Mouse (Mus musculus) adrenal gland, postnatal 36 days (tissue): Measurements from ENCODE around the gene Polr2e. TPM values are rescaled to one million over a fixed set of nuclear protein-coding genes. Genes with fewer than 3 reads are reported as not detected.

Source experiments
- DNase-seq, 2 experiments: peaks; one replicate each; pipeline ENCODE4 v3.0.0; 2021; ENCODE audit warnings: mixed read lengths in 1 of 2
- total RNA-seq, 2 experiments: library from RNA; stranded (reverse); gene quantifications; 2 replicates each; pipeline ENCODE4 v1.2.3; 2021

Gene Polr2e
- total RNA-seq, 2 experiments from 2014 or later: 92.8 to 108 TPM

GRCm38 (mm10) chr10:80035686-80036085 lies 3.9 kb downstream of the Polr2e start:
- no peak for DNase-seq

GRCm38 (mm10) chr10:80035148-80035547 lies 4.4 kb downstream of the Polr2e start:
- DNase-seq: no peak

- DNase-seq: peak; percentile 51 to 65
These were observed 5.8 kb downstream of the Polr2e start for GRCm38 (mm10) chr10:80033511-80034391.

- DNase-seq: peak; percentile 80 to 86
These were observed 6.7 kb downstream of the Polr2e start for GRCm38 (mm10) chr10:80032799-80033480.

- DNase-seq: no peak
These were observed 8.9 kb downstream of the Polr2e start for GRCm38 (mm10) chr10:80030736-80031135.

GRCm38 (mm10) chr10:80030191-80030590 lies 9.4 kb downstream of the Polr2e start:
- DNase-seq: no peak

- DNase-seq: no peak
These were observed 11.1 kb downstream of the Polr2e start for GRCm38 (mm10) chr10:80028521-80028846.

GRCm38 (mm10) chr10:80027681-80028520 lies 11.7 kb downstream of the Polr2e start:
- no peak for DNase-seq

- DNase-seq: no peak
These were observed 13.7 kb downstream of the Polr2e start for GRCm38 (mm10) chr10:80025889-80026288.

GRCm38 (mm10) chr10:80025463-80025862 lies 14.1 kb downstream of the Polr2e start:
- DNase-seq: no peak

GRCm38 (mm10) chr10:80025044-80025347 lies 14.6 kb downstream of the Polr2e start:
- DNase-seq: no peak

GRCm38 (mm10) chr10:80024229-80025043 lies 15.2 kb downstream of the Polr2e start:
- DNase-seq: no peak

- DNase-seq: no peak
These were observed 15.8 kb downstream of the Polr2e start for GRCm38 (mm10) chr10:80023758-80024157.

GRCm38 (mm10) chr10:80022806-80023205 lies 16.8 kb downstream of the Polr2e start:
- DNase-seq: no peak

- DNase-seq: no peak
These were observed 17.4 kb downstream of the Polr2e start for GRCm38 (mm10) chr10:80022164-80022563.

GRCm38 (mm10) chr10:80021320-80021641 lies 18.3 kb downstream of the Polr2e start:
- DNase-seq: no peak

- no peak for DNase-seq
These were observed 18.8 kb downstream of the Polr2e start for GRCm38 (mm10) chr10:80020603-80021319.

- no peak for DNase-seq
These were observed 19.4 kb downstream of the Polr2e start for GRCm38 (mm10) chr10:80020191-80020590.

GRCm38 (mm10) chr10:80019471-80020131 lies 20.0 kb downstream of the Polr2e start:
- no peak for DNase-seq

GRCm38 (mm10) chr10:80018739-80019297 lies 20.8 kb downstream of the Polr2e start:
- peak in 1 of 2 experiments; percentile 53 for DNase-seq
